Mouse (Mus musculus): ENCODE data around the gene Chpf2.

GRCm38 (mm10) chr5:24623041-24623985 lies 36.8 kb downstream of the Chpf2 start:
- TF ChIP-seq CTCF (IDR thresholded peaks at IDR 0.05; ENCODE audit: low read depth, low read length), result no peak
- TF ChIP-seq TAL1 (conservative IDR thresholded peaks at IDR 0.05; ENCODE audit: low read depth, low read length), result no peak

Data from G1E (cell line).